13 mouse cellular contexts compared by ENCODE assay signal in genomic region chr10:71146681-71147615, GRCm38 (mm10). TPM values are rescaled to one million over a fixed set of nuclear protein-coding genes. Genes with fewer than 3 reads are reported as not detected.
DNase-seq lines count a peak whose midpoint lies in the region; ATAC-seq and TF ChIP-seq lines count a peak whose summit lies in the region.
"Had no signal": no experiment of that assay in that cellular context is flagged by ENCODE, and none has a peak within 500 bp of the region (broad histone marks: within the 10 kb centered on the region; RNA-seq: fewer than 3 reads in every experiment).

No protein-coding gene starts in this region.

- no peak overlapping the region for H3K9ac ChIP-seq in hindbrain, embryonic 11.5 days (ENCODE audit: low read depth, low read length)
- H3K9ac ChIP-seq: liver, embryonic 13.5 days had no signal

- TF ChIP-seq POLR2A in embryonic fibroblast, embryonic 13.5 days (IDR thresholded peaks at IDR 0.05; ENCODE audit: low read depth, low read length), result no peak

- no peaks in the 10 kb centered on the region for H3K9me3 ChIP-seq in hindbrain, embryonic 11.5 days (ENCODE audit: control insufficient read depth, low read length)
- H3K9me3 ChIP-seq: liver, embryonic 13.5 days had no signal

- H3K27me3 ChIP-seq in hindbrain, embryonic 11.5 days (ENCODE audit: control insufficient read depth, insufficient read depth, low read length), result no peaks in the 10 kb centered on the region
- H3K27me3 ChIP-seq: liver, embryonic 13.5 days had no signal

- 0 out of 2 replicates have a peak, but pooled peaks cover 2% of the 10 kb centered on the region for H3K4me1 ChIP-seq in embryonic fibroblast, embryonic 13.5 days (ENCODE audit: control insufficient read depth, insufficient read depth, low read length)
- no peaks in the 10 kb centered on the region for H3K4me1 ChIP-seq in hindbrain, embryonic 11.5 days (replicated peaks; ENCODE audit: control insufficient read depth, insufficient read depth, low read length)
- H3K4me1 ChIP-seq: liver, embryonic 13.5 days had no signal

- no peak for DNase-seq in frontal cortex, postnatal 14 days (ENCODE audit: low spot score in 2 of 2)
- DNase-seq in left cerebral cortex, postnatal 14 days (ENCODE audit: low spot score in 2 of 2), result peak; percentile 13 to 18
- DNase-seq in left cerebral cortex, adult 9 months (ENCODE audit: low spot score in 2 of 2), result no peak
- DNase-seq in 3134 (ENCODE audit: extremely low read depth, insufficient read length, low spot score), result peak; percentile 52
- DNase-seq in hindbrain, embryonic 11.5 days (ENCODE audit: low spot score), result no peak
- DNase-seq in cerebellum, adult 9-10 months, result no peak
- DNase-seq: adrenal gland, postnatal 36 days; cerebellum, postnatal 36 days; gastrocnemius, postnatal 25 days; liver, embryonic 13.5 days; thymus, postnatal 36 days had no signal

- peak; percentile 87 for ATAC-seq in frontal cortex, adult (ENCODE audit: low TSS enrichment)
- no peak for ATAC-seq in hindbrain, embryonic 11.5 days (ENCODE audit: low FRiP score)

- H3K36me3 ChIP-seq in hindbrain, embryonic 11.5 days (ENCODE audit: control insufficient read depth, insufficient read depth, low read length), result no peaks in the 10 kb centered on the region
- H3K36me3 ChIP-seq: liver, embryonic 13.5 days had no signal

- H3K27ac ChIP-seq in embryonic fibroblast, embryonic 13.5 days (ENCODE audit: insufficient read depth, low read length), result peak overlapping the region; percentile 87
- no peak overlapping the region for H3K27ac ChIP-seq in hindbrain, embryonic 11.5 days (ENCODE audit: low read depth, low read length)
- H3K27ac ChIP-seq: liver, embryonic 13.5 days had no signal

- WGBS in hindbrain, embryonic 11.5 days, result 89% methylated on average over 15 of the region's 15 CpGs

- no peak overlapping the region for H3K4me3 ChIP-seq in embryonic fibroblast, embryonic 13.5 days (ENCODE audit: insufficient read depth, low read length)
- H3K4me3 ChIP-seq in hindbrain, embryonic 11.5 days (ENCODE audit: low read depth, low read length), result no peak overlapping the region
- H3K4me3 ChIP-seq: liver, embryonic 13.5 days had no signal

- no peak for TF ChIP-seq CTCF in embryonic fibroblast, embryonic 13.5 days (IDR thresholded peaks at IDR 0.05; ENCODE audit: borderline replicate concordance, insufficient read depth, low read length)

- no peak overlapping the region for H3K4me2 ChIP-seq in hindbrain, embryonic 11.5 days (replicated peaks; ENCODE audit: low read depth, low read length)
- H3K4me2 ChIP-seq: liver, embryonic 13.5 days had no signal

- intact Hi-C loops in left cerebral cortex, postnatal 14 days (cut with DNase I), result no loop called here

RNA-seq across cellular contexts. Expression of gene Bicc1, which starts 12.6 kb away (rescaled TPM):
- 1 to 10 TPM; 6.5 to 6.7 TPM for total RNA-seq in left cerebral cortex, postnatal 14 days (2021)
- polyA plus RNA-seq in embryonic fibroblast, embryonic 13.5 days (2011; ENCODE audit: insufficient read length, low read depth, missing spikeins), result 53.8 and 86.8 TPM in 2 replicates
- 8.4 and 9.4 TPM in 2 replicates for polyA plus RNA-seq in hindbrain, embryonic 11.5 days (2014; fragmentation: Nextera tagmentation; extraction: Ambion mirVana)

Comparison
In these comparisons a context has a peak if more than half of its experiments do, and no peak if none do; other contexts are left out.
1. DNase-seq: peak in left cerebral cortex, postnatal 14 days (2 of 2) and 3134 (single experiment); none in frontal cortex, postnatal 14 days (0 of 2), left cerebral cortex, adult 9 months (0 of 2), hindbrain, embryonic 11.5 days (single experiment) and cerebellum, adult 9-10 months (single experiment).